In genomic region chr17:13783469-13783868, GRCm38 (mm10) we compare ENCODE assay signal across 19 mouse cellular contexts. TPM values are rescaled to one million over a fixed set of nuclear protein-coding genes. Genes with fewer than 3 reads are reported as not detected.
"Had no signal": no experiment of that assay in that cellular context is flagged by ENCODE, and none has a peak within 500 bp of the region (broad histone marks: within the 10 kb centered on the region; RNA-seq: fewer than 3 reads in every experiment).

No protein-coding gene starts in this region.

- H3K4me2 ChIP-seq: lung, embryonic 15.5 days; midbrain, embryonic 11.5 days; midbrain, embryonic 13.5 days; midbrain, embryonic 15.5 days; neural tube, embryonic 12.5 days; stomach, embryonic 15.5 days had no signal

- H3K27me3 ChIP-seq: lung, embryonic 15.5 days; midbrain, embryonic 13.5 days; midbrain, embryonic 15.5 days; neural tube, embryonic 12.5 days; stomach, embryonic 15.5 days had no signal

- H3K4me1 ChIP-seq: neural tube, embryonic 12.5 days had no signal

- H3K9ac ChIP-seq: liver, postnatal 0 days; lung, embryonic 15.5 days; midbrain, embryonic 13.5 days; midbrain, embryonic 15.5 days; neural tube, embryonic 12.5 days; stomach, embryonic 15.5 days had no signal

- H3K36me3 ChIP-seq: lung, embryonic 15.5 days; midbrain, embryonic 13.5 days; midbrain, embryonic 15.5 days; neural tube, embryonic 12.5 days; stomach, embryonic 15.5 days had no signal

- H3K4me3 ChIP-seq: lung, embryonic 15.5 days; megakaryocyte, embryonic 14.5 days; midbrain, embryonic 13.5 days; midbrain, embryonic 15.5 days; neural tube, embryonic 12.5 days; stomach, embryonic 15.5 days had no signal

- ATAC-seq: liver, postnatal 0 days; midbrain, embryonic 13.5 days; midbrain, embryonic 15.5 days had no signal

- DNase-seq: liver, postnatal 0 days; lung, adult 2 months; lung, postnatal 10 days; lung, postnatal 36 days; right cerebral cortex, postnatal 14 days; thymus, adult 2 months; thymus, postnatal 25 days; thymus, postnatal 4 days had no signal

- H3K9me3 ChIP-seq: lung, embryonic 15.5 days; megakaryocyte, embryonic 14.5 days; midbrain, embryonic 13.5 days; midbrain, embryonic 15.5 days; neural tube, embryonic 12.5 days; stomach, embryonic 15.5 days had no signal

- H3K27ac ChIP-seq: lung, embryonic 15.5 days; macrophage; midbrain, embryonic 13.5 days; midbrain, embryonic 15.5 days; neural tube, embryonic 12.5 days; stomach, embryonic 15.5 days; stomach, postnatal 0 days had no signal

RNA-seq across cellular contexts. Expression of gene Tcte2, which starts 21.8 kb away (rescaled TPM):
- total RNA-seq: monocyte, adult 5-6 weeks; neutrophil, adult 5-6 weeks had no signal
- polyA plus RNA-seq: macrophage had no signal
